Mouse (Mus musculus): ENCODE results near the gene Mrpl52. TPM values are rescaled to one million over a fixed set of nuclear protein-coding genes. Genes with fewer than 3 reads are reported as not detected.

The Mrpl52 gene
- 142 and 264 TPM in 2 replicates for polyA plus RNA-seq (2012; rRNA removed; ENCODE audit: low replicate concordance)

DNA sequence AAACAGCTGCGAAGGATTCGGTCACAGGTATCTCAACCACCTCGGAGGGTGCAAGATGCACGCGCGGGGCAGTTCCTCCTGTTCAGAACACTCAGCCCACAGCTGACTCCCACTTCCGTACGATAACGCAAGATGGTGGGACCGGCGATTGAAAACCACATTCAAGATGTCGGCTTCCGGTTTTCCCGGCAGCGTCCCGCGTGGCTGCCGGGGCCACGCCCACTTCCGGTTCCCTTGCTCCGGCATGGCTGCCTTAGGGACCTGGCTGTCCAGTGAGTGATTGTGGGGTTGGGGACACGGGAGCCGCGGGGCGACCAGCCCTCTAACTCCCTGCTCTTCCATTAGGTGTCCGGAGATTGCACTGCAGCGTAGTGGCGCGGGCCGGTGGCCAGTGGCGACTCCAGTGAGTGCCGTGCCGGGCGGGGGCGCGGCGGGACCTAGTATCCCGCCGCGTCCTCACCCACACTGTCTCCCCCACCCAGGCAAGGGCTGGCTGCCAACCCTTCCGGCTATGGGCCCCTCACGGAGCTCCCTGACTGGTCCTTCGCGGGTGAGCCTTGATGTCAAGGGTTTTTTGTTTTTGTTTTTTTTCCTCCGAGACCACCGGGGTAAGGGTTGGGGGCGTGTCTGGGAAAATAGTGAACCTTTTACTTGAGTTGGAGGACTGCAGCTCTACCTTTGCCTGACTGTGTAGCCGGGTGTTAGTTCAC, at the start of gene Mrpl52:
Mrpl52 (plus strand) TSS at position 221 of the 710 bp plus-strand sequence.

DNA sequence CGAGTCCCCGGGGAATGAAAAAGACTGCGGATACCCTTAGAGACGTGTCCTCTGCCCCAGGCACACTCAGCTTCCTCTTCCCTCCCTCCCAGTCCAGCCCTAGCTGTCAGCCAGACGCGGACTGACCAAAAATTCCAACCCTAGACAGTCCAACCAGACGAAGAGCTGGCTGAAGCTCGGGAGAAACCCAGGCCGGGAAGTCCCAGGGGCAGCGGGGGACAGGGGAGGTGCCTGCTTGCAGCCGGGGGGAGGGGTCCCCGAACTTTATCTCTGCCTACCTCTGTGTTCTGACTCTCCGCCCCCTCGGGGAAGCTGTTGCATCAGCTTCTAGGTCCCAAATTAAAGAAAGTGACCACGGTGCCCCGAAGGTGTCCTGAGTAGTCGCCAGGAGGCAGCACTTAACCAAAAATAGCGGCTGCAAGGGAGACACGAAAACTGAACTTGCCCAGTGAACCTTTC, 9.1 kb upstream of the Mrpl52 start, which contains the start of gene Slc7a7:
Slc7a7 (minus strand) TSS at position 158 of the 459 bp plus-strand sequence.

DNA sequence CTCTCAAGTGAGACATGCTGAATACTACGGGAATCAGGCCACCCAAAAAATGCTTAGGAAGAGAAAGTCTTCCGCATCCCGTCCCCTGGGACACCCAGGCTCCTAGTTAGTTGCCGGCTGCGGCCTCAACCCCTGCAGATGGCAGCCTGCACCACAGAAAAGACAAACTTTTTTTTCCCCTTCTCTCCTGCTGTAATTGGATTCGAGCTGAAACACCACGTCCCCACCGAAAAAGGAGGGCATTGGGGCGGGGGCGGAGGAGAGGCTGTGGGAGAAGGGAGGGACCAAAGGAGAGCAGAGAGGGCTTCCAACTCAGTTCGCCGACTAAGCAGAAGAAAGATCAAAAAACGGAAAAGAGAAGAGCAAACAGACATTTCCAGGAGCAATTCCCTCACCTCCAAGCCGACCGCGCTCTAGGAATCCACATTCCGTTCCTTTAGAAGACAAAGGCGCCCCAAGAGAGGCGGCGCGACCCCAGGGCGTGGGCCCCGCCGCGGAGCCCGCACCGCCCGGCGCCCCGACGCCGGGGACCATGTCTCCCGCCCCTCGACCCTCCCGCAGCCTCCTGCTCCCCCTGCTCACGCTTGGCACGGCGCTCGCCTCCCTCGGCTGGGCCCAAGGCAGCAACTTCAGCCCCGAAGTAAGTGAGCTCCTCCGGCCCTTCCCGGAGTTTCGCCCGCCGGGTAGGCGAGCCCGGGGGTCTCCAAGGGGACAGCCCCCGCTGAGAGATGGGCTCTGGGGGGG, 4.8 kb downstream of the Mrpl52 start, which contains the start of gene Mmp14:
Mmp14 (plus strand) TSS at position 279 of the 744 bp plus-strand sequence.

DNA sequence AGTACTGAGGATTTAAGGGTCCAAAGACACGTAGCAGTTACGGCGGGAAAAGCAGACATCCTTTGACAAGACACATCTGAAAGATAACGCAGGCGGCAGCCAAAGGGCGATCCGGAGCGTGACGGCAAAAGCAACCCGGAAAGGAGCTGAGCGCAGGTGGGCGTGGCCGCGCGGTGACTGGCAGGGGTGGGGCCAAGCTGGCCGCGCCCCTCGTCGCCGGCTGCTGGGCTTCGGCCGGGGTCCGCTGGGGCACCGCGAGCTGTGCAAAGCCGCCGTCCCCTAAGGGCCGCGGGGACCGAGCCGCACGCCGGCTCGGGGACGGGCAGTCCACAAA, 37.2 kb downstream of the Mrpl52 start, which contains the start of gene Lrp10:
Lrp10 (plus strand) TSS at position 179 of the 334 bp plus-strand sequence.

DNA sequence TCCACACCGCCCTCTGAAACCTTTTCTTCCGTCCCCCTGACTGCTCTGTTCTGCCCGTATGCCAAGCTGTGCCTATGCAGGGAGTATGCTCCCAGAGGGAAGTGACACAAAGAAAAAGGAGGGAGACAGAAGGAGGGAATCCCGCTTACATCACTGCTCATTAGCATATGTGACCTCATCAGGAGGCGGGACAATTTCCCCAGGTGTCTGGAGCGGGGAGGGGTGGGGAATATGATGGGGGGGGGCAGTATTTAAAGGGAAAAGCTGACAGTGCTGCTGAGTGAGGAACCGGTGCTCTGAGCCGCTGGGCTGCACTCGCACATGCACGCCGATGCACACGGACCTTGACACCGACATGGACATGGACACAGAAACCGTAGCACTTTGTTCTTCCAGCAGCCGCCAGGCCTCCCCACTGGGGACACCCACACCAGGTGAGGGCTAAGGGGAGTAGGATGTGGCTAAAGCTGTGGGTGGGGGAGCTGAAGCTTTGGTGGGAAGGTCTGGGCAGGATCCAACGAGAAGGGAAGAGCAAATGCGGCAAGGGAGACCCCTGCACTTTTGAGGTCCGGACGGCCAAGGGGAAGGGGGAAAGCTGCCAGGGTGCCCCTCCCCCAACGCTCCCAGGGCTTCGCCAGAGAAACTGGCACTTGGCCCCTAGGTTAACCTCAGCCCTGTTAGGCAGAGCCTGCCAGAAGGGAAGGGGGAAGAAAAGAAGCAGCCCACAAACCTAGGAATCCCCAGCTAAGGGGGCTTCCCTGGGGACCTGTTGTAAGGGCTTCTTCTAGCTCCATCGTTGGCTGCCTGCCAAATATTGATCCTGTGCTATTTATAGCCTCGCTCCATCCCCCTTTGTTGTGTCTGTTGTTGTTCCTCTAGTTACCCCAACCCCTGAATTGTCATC, 49.5 kb downstream of the Mrpl52 start, which contains the start of gene Rem2:
Rem2 (plus strand) TSS at position 160 of the 904 bp plus-strand sequence.

Other genes starting within 250 kb of the Mrpl52 start
- gene Dad1, start 172.8 kb upstream of the Mrpl52 start, polyA plus RNA-seq (2012; rRNA removed; ENCODE audit: low replicate concordance): 572 and 598 TPM in 2 replicates
- 80.7 and 93.4 TPM in 2 replicates for gene Abhd4, start 172.7 kb upstream of the Mrpl52 start, polyA plus RNA-seq (2012; rRNA removed; ENCODE audit: low replicate concordance)
- not detected in 2 replicates for gene Olfr49, start 142.0 kb upstream of the Mrpl52 start, polyA plus RNA-seq (2012; rRNA removed; ENCODE audit: low replicate concordance)
- gene Oxa1l, start 66.1 kb upstream of the Mrpl52 start, polyA plus RNA-seq (2012; rRNA removed; ENCODE audit: low replicate concordance): 109 and 164 TPM in 2 replicates
- gene Slc7a7, start 9.1 kb upstream of the Mrpl52 start, polyA plus RNA-seq (2012; rRNA removed; ENCODE audit: low replicate concordance): 13.8 and 25.3 TPM in 2 replicates
- gene Mmp14, start 4.7 kb downstream of the Mrpl52 start, polyA plus RNA-seq (2012; rRNA removed; ENCODE audit: low replicate concordance): 117 and 543 TPM in 2 replicates
- 132 and 137 TPM in 2 replicates for gene Lrp10, start 37.2 kb downstream of the Mrpl52 start, polyA plus RNA-seq (2012; rRNA removed; ENCODE audit: low replicate concordance)
- 0.35 TPM in 1 of 2 replicates, not detected in the other for gene Rem2, start 49.2 kb downstream of the Mrpl52 start, polyA plus RNA-seq (2012; rRNA removed; ENCODE audit: low replicate concordance)
- 49.5 and 53.1 TPM in 2 replicates for gene Prmt5, start 90.6 kb downstream of the Mrpl52 start, polyA plus RNA-seq (2012; rRNA removed; ENCODE audit: low replicate concordance)
- 13.0 and 32.6 TPM in 2 replicates for gene Haus4, start 127.7 kb downstream of the Mrpl52 start, polyA plus RNA-seq (2012; rRNA removed; ENCODE audit: low replicate concordance)
- gene Ajuba, start 150.6 kb downstream of the Mrpl52 start, polyA plus RNA-seq (2012; rRNA removed; ENCODE audit: low replicate concordance): 24.9 and 44.4 TPM in 2 replicates
- 5.9 and 9.7 TPM in 2 replicates for gene 4931414P19Rik, start 179.1 kb downstream of the Mrpl52 start, polyA plus RNA-seq (2012; rRNA removed; ENCODE audit: low replicate concordance)
- 193 and 230 TPM in 2 replicates for gene Psmb5, start 191.1 kb downstream of the Mrpl52 start, polyA plus RNA-seq (2012; rRNA removed; ENCODE audit: low replicate concordance)
- not detected in 2 replicates for gene Psmb11, start 194.5 kb downstream of the Mrpl52 start, polyA plus RNA-seq (2012; rRNA removed; ENCODE audit: low replicate concordance)
- not detected in 2 replicates for gene Gm17606, start 214.0 kb downstream of the Mrpl52 start, polyA plus RNA-seq (2012; rRNA removed; ENCODE audit: low replicate concordance)
- 1.6 and 12.2 TPM in 2 replicates for gene Cdh24, start 214.5 kb downstream of the Mrpl52 start, polyA plus RNA-seq (2012; rRNA removed; ENCODE audit: low replicate concordance)